Mouse (Mus musculus): Measurements from ENCODE around the gene Gm10031. TPM values are rescaled to one million over a fixed set of nuclear protein-coding genes. Genes with fewer than 3 reads are reported as not detected.

Gm10031 gene
- polyA plus RNA-seq, 2 experiments: 0.32 to 6.0 TPM

DNA sequence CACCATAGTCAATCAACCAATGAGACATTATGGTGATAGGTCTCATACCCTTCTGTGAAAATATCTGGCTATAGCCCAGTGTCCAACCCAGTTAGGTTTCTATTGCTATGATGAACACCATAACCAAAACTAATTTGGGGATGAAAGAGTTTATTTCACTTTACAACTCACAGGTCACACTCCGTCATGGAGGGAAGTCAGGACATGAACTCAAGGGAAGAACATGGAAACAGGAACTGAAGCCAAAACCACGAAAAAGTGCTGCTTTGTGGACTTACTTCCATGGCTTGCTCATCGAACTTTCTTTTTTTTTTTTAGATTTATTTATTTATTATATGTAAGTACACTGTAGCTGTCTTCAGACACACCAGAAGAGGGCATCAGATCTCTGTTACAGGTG lies 9.7 kb downstream of the Gm10031 start:
- Histone ChIP-seq H3K4me3 (replicated peaks; ENCODE audit: low read length) (no peak overlapping the region), H3K4me1 (ENCODE audit: control insufficient read depth, insufficient read depth, low read length) (no peaks in the 10 kb centered on the region), H3K9me3 (ENCODE audit: control insufficient read depth, low read length) (no peaks in the 10 kb centered on the region), H3K4me2 (replicated peaks; ENCODE audit: low read depth, low read length, severe bottlenecking) (no peak overlapping the region), H3K27ac (replicated peaks; ENCODE audit: low read depth, low read length) (no peak overlapping the region), H3K27me3 (ENCODE audit: control insufficient read depth, insufficient read depth, low read length) (no peaks in the 10 kb centered on the region), H3K9ac (ENCODE audit: low read depth, low read length, severe bottlenecking) (no peak overlapping the region), H3K36me3 (ENCODE audit: control insufficient read depth, insufficient read depth, low read length) (no peaks in the 10 kb centered on the region)
- DNase-seq (ENCODE audit: low spot score) (no peak), ATAC-seq (ENCODE audit: low FRiP score, low read depth) (no peak)
- TF ChIP-seq POLR2A (IDR thresholded peaks at IDR 0.05; ENCODE audit: borderline replicate concordance, extremely low read depth, insufficient read depth, insufficient read length): no peak
- WGBS: 83% methylated on average over 3 of the region's 3 CpGs

GRCm38 (mm10) chr1:156533911-156534310 lies 10.1 kb downstream of the Gm10031 start:
- TF ChIP-seq POLR2A (IDR thresholded peaks at IDR 0.05; ENCODE audit: borderline replicate concordance, extremely low read depth, insufficient read depth, insufficient read length): no peak
- 86% methylated on average over 4 of the region's 4 CpGs for WGBS
- Histone ChIP-seq H3K36me3 (ENCODE audit: control insufficient read depth, insufficient read depth, low read length) (no peaks in the 10 kb centered on the region), H3K27ac (replicated peaks; ENCODE audit: low read depth, low read length) (no peak overlapping the region), H3K27me3 (ENCODE audit: control insufficient read depth, insufficient read depth, low read length) (no peaks in the 10 kb centered on the region), H3K4me2 (replicated peaks; ENCODE audit: low read depth, low read length, severe bottlenecking) (no peak overlapping the region), H3K9ac (ENCODE audit: low read depth, low read length, severe bottlenecking) (no peak overlapping the region), H3K4me3 (replicated peaks; ENCODE audit: low read length) (no peak overlapping the region), H3K9me3 (ENCODE audit: control insufficient read depth, low read length) (no peaks in the 10 kb centered on the region), H3K4me1 (ENCODE audit: control insufficient read depth, insufficient read depth, low read length) (no peaks in the 10 kb centered on the region)
- DNase-seq (ENCODE audit: low spot score): no peak
- no peak for ATAC-seq (ENCODE audit: low FRiP score, low read depth)

GRCm38 (mm10) chr1:156537031-156537430 lies 13.2 kb downstream of the Gm10031 start:
- Histone ChIP-seq H3K9ac (ENCODE audit: low read depth, low read length, severe bottlenecking) (no peak overlapping the region), H3K4me2 (replicated peaks; ENCODE audit: low read depth, low read length, severe bottlenecking) (no peak overlapping the region), H3K36me3 (ENCODE audit: control insufficient read depth, insufficient read depth, low read length) (no peaks in the 10 kb centered on the region), H3K27ac (replicated peaks; ENCODE audit: low read depth, low read length) (no peak overlapping the region), H3K4me3 (replicated peaks; ENCODE audit: low read length) (no peak overlapping the region), H3K27me3 (ENCODE audit: control insufficient read depth, insufficient read depth, low read length) (no peaks in the 10 kb centered on the region), H3K4me1 (ENCODE audit: control insufficient read depth, insufficient read depth, low read length) (no peaks in the 10 kb centered on the region), H3K9me3 (ENCODE audit: control insufficient read depth, low read length) (no peaks in the 10 kb centered on the region)
- DNase-seq (ENCODE audit: low spot score) (no peak), ATAC-seq (ENCODE audit: low FRiP score, low read depth) (no peak)
- WGBS: 79% methylated on average over 2 of the region's 2 CpGs
- TF ChIP-seq POLR2A (IDR thresholded peaks at IDR 0.05; ENCODE audit: borderline replicate concordance, extremely low read depth, insufficient read depth, insufficient read length): no peak

GRCm38 (mm10) chr1:156537701-156538100 lies 13.9 kb downstream of the Gm10031 start:
- Histone ChIP-seq H3K36me3 (ENCODE audit: control insufficient read depth, insufficient read depth, low read length) (no peaks in the 10 kb centered on the region), H3K27me3 (ENCODE audit: control insufficient read depth, insufficient read depth, low read length) (no peaks in the 10 kb centered on the region), H3K4me3 (replicated peaks; ENCODE audit: low read length) (no peak overlapping the region), H3K4me1 (ENCODE audit: control insufficient read depth, insufficient read depth, low read length) (no peaks in the 10 kb centered on the region), H3K9ac (ENCODE audit: low read depth, low read length, severe bottlenecking) (no peak overlapping the region), H3K27ac (replicated peaks; ENCODE audit: low read depth, low read length) (no peak overlapping the region), H3K4me2 (replicated peaks; ENCODE audit: low read depth, low read length, severe bottlenecking) (no peak overlapping the region), H3K9me3 (ENCODE audit: control insufficient read depth, low read length) (no peaks in the 10 kb centered on the region)
- no peak for DNase-seq (ENCODE audit: low spot score)
- no peak for TF ChIP-seq POLR2A (IDR thresholded peaks at IDR 0.05; ENCODE audit: borderline replicate concordance, extremely low read depth, insufficient read depth, insufficient read length)
- 86% methylated on average over 6 of the region's 6 CpGs for WGBS
- ATAC-seq (ENCODE audit: low FRiP score, low read depth): no peak

DNA sequence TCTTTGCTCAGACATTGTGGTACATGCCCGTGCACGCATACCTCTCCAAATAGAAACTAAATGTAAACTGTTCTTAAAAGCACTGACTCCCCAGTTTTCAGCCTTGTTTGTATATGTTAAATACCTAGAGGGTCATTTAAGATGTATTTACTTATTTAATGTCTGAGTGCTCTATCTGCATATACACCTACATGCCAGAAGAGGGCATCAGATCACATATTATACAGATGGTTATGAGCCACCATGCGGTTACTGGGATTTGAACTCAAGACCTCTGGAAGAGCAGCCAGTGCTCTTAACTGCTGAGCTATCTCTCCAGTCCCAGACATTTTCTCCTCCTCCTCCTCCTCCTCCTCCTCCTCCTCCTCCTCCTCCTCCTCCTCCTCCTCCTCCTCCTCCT lies 14.6 kb downstream of the Gm10031 start:
- Histone ChIP-seq H3K27me3 (ENCODE audit: control insufficient read depth, insufficient read depth, low read length) (no peaks in the 10 kb centered on the region), H3K9ac (ENCODE audit: low read depth, low read length, severe bottlenecking) (no peak overlapping the region), H3K4me1 (ENCODE audit: control insufficient read depth, insufficient read depth, low read length) (no peaks in the 10 kb centered on the region), H3K36me3 (ENCODE audit: control insufficient read depth, insufficient read depth, low read length) (no peaks in the 10 kb centered on the region), H3K4me3 (replicated peaks; ENCODE audit: low read length) (no peak overlapping the region), H3K4me2 (replicated peaks; ENCODE audit: low read depth, low read length, severe bottlenecking) (no peak overlapping the region), H3K9me3 (ENCODE audit: control insufficient read depth, low read length) (no peaks in the 10 kb centered on the region), H3K27ac (replicated peaks; ENCODE audit: low read depth, low read length) (no peak overlapping the region)
- no peak for TF ChIP-seq POLR2A (IDR thresholded peaks at IDR 0.05; ENCODE audit: borderline replicate concordance, extremely low read depth, insufficient read depth, insufficient read length)
- DNase-seq (ENCODE audit: low spot score): no peak
- WGBS: 76% methylated on average over 3 of the region's 3 CpGs
- ATAC-seq (ENCODE audit: low FRiP score, low read depth): no peak

Data from limb, embryonic 14.5 days (tissue).